Mouse (Mus musculus) hindbrain, embryonic 14.5 days (tissue): ENCODE results near the gene Fgfr2. TPM values are rescaled to one million over a fixed set of nuclear protein-coding genes. Genes with fewer than 3 reads are reported as not detected.

Experiments used
- ATAC-seq: fragments of 200-750 bp; cut with Nextera tagmentation; 2 replicates; pipeline ENCODE4 v1.8.0; 2017; ENCODE audit warnings: moderate number of reproducible peaks, mild to moderate bottlenecking, moderate TSS enrichment, moderate library complexity; ENCODE audit not compliant: low FRiP score
- DNase-seq: peaks from one replicate; pipeline ENCODE4 v3.0.0-alpha.2; 2015; ENCODE audit warnings: low spot score
- H3K27ac ChIP-seq: fragments of 300-500 bp; sonication (generic); 2 replicates; pipeline ENCODE4 v1.5.1; 2014; ENCODE audit warnings: mild to moderate bottlenecking, moderate library complexity
- H3K27me3 ChIP-seq: fragments of 300-500 bp; sonication (generic); 2 replicates; pipeline ENCODE4 v1.6.1; 2014; ENCODE audit warnings: mild to moderate bottlenecking, low read length, mixed read lengths; ENCODE audit not compliant: control insufficient read depth, insufficient read depth
- H3K36me3 ChIP-seq: fragments of 300-500 bp; sonication (generic); replicated peaks from 2 replicates; pipeline ENCODE4 v1.6.1; 2014; ENCODE audit not compliant: control insufficient read depth, insufficient read depth
- H3K4me1 ChIP-seq: fragments of 300-500 bp; sonication (generic); replicated peaks from 2 replicates; pipeline ENCODE4 v1.6.1; 2014; ENCODE audit warnings: antibody characterized with exemption, low read length, mixed read lengths; ENCODE audit not compliant: control insufficient read depth, insufficient read depth
- H3K4me2 ChIP-seq: fragments of 300-500 bp; sonication (generic); replicated peaks from 2 replicates; pipeline ENCODE4 v1.6.1; 2014; ENCODE audit warnings: mild to moderate bottlenecking, moderate library complexity
- H3K4me3 ChIP-seq: fragments of 300-500 bp; sonication (generic); replicated peaks from 2 replicates; pipeline ENCODE4 v1.5.1; 2014; ENCODE audit warnings: mild to moderate bottlenecking, low read length
- H3K9ac ChIP-seq: fragments of 300-500 bp; sonication (generic); 2 replicates; pipeline ENCODE4 v1.6.1; 2014
- H3K9me3 ChIP-seq: fragments of 300-500 bp; sonication (generic); 2 replicates; pipeline ENCODE4 v1.6.1; 2016; ENCODE audit warnings: low read length; ENCODE audit not compliant: control insufficient read depth
- WGBS: fragments of 180-500 bp; shearing (Covaris S2); extraction: QIAGEN DNeasy Blood & Tissue Kit; methylation state at CpG from one replicate; pipeline ENCODE4 v1.1.7; 2014; 5-methylcytosine and 5-hydroxymethylcytosine counted together
- polyA plus RNA-seq: library from polyadenylated mRNA; unstranded; fragments of >200 nt; fragmentation: Nextera tagmentation; extraction: Ambion mirVana; gene quantifications from 2 replicates; pipeline ENCODE4 v1.2.1, GENCODE M21; 2014

Gene Fgfr2
- polyA plus RNA-seq, 1 experiment from 2014 or later: 43.5 TPM

DNA sequence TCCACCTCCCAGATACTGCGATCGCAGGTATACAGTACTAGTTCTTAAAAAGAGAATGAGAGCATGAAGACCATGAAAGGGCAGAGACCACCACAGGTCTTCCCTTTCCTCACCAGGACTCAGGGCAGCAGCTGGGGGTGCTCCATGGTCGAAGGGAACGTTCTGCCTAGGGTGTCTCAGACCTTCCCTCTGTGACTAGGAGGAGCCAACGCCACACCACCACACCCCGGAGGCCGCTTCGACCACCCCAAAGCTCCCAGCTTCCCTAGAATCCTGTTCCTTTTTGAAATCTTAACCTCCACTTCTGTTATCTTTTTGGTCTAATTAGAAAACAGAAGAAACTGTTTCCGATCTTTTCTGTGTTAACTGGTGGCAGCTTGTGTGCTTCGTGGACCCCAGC is 347.2 kb downstream of the Fgfr2 start:
- Histone ChIP-seq H3K9ac (no peak overlapping the region), H3K9me3 (no peaks in the 10 kb centered on the region), H3K27ac (no peak overlapping the region), H3K36me3 (peaks cover 26% of the 10 kb centered on the region; the same call in 1 of the 2 replicates), H3K4me2 (no peak overlapping the region), H3K4me3 (no peak overlapping the region), H3K4me1 (peaks cover 11% of the 10 kb centered on the region), H3K27me3 (no peaks in the 10 kb centered on the region)
- DNase-seq (no peak), ATAC-seq (no peak)
- WGBS: 93% methylated on average over 10 of the region's 10 CpGs

DNA sequence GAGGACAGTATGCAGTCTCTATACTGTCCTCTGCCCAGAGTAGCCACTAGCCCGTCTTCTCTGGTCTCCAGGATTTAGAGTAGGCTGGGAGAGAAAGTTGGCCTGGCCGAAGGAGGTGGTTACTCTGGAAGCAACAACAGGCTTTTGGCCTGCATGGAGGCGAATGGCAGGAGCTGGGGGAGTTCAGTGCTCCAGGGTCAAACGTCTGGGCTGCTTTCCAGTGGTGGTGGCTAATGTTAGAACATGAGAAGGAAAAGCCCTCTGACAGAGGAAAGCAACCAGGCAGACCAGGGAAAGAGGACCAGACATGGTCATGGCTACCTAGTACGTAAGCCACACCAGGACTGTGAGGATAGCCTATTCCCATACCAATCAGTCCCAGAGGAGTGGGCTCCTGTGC is 347.8 kb downstream of the Fgfr2 start:
- WGBS: 92% methylated on average over 5 of the region's 5 CpGs

DNA sequence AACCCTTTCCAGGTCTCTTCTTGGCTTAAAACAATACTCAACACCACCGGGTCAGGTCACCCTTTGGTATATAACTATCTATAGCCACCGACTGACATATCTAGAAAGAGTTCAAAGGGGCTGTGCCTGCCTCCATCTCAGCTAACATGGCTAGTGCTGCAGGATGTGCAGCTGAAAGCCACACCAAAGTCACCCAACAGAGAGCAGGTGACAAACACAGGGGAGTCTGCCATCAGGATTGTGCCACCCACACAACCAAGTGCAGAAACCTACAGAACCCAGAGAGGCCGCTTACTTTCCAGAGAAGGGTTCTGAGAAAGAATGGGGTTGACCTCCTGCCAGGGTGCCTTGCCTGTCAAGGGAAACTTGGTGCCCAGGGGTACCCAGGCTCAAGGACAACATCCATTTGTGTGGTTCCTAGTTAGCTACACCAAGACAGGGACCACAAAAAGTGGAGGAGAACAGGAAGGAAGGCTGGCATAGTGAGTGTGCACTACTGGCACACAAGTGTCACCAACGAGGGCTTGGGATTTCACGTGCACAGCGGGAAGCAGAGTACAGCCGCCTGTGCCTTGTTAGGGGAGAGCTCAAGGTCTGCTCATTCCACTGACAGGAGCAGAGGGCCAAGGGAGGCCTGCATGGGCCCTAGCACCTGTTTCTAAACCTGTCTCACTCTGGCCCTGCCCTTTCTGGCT is 350.0 kb downstream of the Fgfr2 start:
- ATAC-seq (no peak), DNase-seq (no peak)
- no peak overlapping the region for H3K27ac ChIP-seq
- no peaks in the 10 kb centered on the region for H3K9me3 ChIP-seq
- H3K4me1 ChIP-seq: peaks cover under 1% of the 10 kb centered on the region
- H3K9ac ChIP-seq: no peak overlapping the region
- WGBS: 91% methylated on average over 7 of the region's 7 CpGs
- H3K27me3 ChIP-seq: no peaks in the 10 kb centered on the region
- peaks cover 19% of the 10 kb centered on the region; the same call in 1 of the 2 replicates for H3K36me3 ChIP-seq
- no peak overlapping the region for H3K4me2 ChIP-seq
- H3K4me3 ChIP-seq: no peak overlapping the region

More for the DNA sequence above, 347.8 kb downstream of the Fgfr2 start:
- Histone ChIP-seq H3K36me3 (peaks cover 26% of the 10 kb centered on the region; the same call in 1 of the 2 replicates), H3K27me3 (no peaks in the 10 kb centered on the region), H3K4me1 (peaks cover 5% of the 10 kb centered on the region), H3K4me2 (no peak overlapping the region), H3K9ac (no peak overlapping the region), H3K27ac (no peak overlapping the region), H3K4me3 (no peak overlapping the region), H3K9me3 (no peaks in the 10 kb centered on the region)
- ATAC-seq (no peak), DNase-seq (no peak)

DNA sequence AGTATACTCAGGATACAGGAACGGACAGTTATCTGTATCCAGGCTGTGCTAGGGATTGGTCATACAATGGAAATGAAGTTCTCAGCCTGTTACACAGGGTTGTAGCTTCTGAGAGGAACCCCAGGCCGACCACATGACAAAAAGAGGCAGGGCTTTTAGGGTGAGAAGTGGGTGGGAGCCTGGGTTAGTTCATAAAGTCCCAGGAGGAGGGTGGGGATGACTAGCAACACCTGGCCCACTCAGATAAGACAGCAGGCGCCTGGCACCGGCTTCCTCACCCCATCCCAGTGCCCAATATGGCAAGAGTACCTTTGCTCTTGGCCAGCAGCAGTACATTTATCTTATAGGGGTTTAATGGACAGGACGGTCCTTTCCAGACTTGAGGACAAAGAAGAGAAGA is 350.7 kb downstream of the Fgfr2 start:
- ATAC-seq (no peak), DNase-seq (no peak)
- H3K4me1 ChIP-seq: peaks cover 8% of the 10 kb centered on the region
- H3K9me3 ChIP-seq: no peaks in the 10 kb centered on the region
- WGBS: 89% methylated on average over 5 of the region's 5 CpGs
- no peak overlapping the region for H3K4me3 ChIP-seq
- H3K27ac ChIP-seq: no peak overlapping the region
- H3K36me3 ChIP-seq: peaks cover 12% of the 10 kb centered on the region; the same call in 1 of the 2 replicates
- no peaks in the 10 kb centered on the region for H3K27me3 ChIP-seq
- no peak overlapping the region for H3K4me2 ChIP-seq
- H3K9ac ChIP-seq: no peak overlapping the region

DNA sequence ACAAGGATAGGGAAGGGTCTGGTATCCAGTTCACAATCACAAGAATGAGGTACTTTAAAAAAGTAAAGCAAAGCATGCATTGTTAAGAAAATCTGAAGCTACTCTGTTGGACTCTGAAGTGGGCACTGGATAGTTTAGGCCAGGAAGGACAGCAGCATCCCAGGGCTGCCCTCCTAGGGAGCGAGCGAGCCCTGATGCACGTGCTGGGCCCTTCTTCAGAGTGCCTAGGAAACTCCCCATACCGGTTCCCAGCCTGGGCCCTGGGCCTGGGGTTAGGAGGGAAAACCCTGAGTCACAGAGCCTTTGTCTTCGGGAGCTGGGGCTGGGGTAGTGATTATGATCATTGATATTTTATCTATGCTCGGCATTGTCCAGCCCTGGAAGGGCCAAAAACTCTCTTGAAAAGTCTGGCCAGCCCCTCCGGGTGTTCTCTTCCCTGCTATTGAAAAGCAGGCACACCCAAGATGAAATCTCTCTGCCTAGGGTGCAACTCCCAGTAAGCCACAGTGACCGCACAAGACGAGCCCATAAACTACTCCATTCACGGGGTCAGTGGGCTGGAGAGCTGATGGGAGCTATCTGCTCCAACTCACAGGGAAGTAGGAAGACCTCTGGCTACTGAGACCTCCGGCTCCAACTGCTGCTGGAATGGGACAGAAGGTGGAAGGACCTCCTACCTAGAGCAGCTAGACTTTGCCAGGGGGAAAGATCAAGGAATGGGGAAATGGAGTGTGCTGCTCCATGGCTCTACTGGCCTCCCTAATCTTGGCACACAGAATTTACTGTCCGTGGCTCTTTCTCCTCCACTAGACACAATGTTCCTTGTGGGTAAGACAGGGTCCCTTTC is 354.4 kb downstream of the Fgfr2 start:
- Histone ChIP-seq H3K4me3 (no peak overlapping the region), H3K27me3 (no peaks in the 10 kb centered on the region), H3K9ac (no peak overlapping the region), H3K36me3 (no peaks in the 10 kb centered on the region), H3K27ac (no peak overlapping the region), H3K4me1 (peaks cover 27% of the 10 kb centered on the region), H3K9me3 (no peaks in the 10 kb centered on the region), H3K4me2 (no peak overlapping the region)
- 86% methylated on average over 12 of the region's 12 CpGs for WGBS
- DNase-seq (no peak), ATAC-seq (no peak)

DNA sequence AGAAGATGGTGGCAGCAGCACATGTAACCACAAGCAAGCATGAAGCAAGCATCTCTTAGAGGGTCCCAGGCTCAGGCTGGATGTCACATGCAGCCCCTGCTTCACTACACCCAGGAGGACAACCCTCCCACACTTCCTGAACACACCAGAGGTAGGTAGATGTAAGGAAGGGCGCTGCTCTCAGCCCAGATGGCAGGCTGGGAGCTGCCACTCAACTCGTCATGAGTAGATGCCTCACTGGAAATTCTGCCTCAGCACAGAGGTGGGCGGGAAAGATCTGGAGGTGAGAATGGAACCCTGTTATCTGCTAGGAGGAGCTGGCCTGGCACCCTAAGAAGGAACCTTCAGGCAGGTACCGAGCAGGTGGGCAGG is 355.2 kb downstream of the Fgfr2 start:
- H3K4me1 ChIP-seq: peaks cover 27% of the 10 kb centered on the region
- H3K36me3 ChIP-seq: no peaks in the 10 kb centered on the region
- DNase-seq (no peak), ATAC-seq (no peak)
- 84% methylated on average over 4 of the region's 4 CpGs for WGBS
- no peak overlapping the region for H3K9ac ChIP-seq
- H3K4me2 ChIP-seq: no peak overlapping the region
- no peak overlapping the region for H3K4me3 ChIP-seq
- 0 out of 2 replicates have a peak overlapping the region, but pooled peaks have one; percentile 36 for H3K27ac ChIP-seq
- H3K9me3 ChIP-seq: no peaks in the 10 kb centered on the region
- H3K27me3 ChIP-seq: no peaks in the 10 kb centered on the region

DNA sequence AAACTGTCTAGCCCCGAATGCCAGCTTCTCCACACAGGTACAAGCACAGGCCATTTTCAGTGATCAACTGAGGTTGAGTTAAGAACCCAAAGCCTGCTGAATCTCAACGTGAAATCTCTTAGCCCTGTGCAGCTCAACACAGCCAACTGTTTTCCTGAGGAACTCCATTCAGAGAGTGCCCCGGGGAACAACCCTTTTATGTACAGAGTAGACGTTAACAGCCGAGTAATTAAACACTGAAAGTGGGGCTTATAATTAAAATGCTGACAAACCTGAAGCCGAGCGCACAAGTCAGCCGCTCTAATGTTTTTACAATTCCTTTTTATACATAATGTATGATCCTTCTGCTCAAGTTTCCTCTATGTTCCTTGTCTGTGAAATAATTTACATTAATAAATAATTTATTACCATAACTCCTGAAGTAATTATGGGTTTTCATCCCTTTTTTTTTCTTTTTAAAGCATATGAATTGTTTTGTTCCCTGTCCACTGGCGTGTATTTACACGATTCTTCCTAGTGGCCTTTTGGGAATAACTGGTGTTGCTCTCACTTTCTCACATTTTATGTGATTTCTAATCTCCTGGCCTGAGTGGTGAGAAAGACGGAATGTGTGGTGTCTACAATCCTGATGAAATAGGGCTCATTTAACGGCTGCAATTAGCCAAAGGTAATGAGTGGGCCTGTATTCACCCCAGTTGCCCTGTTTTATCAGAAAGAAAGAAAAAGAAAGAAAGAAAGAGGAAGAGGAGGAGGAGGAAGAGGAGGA is 355.7 kb downstream of the Fgfr2 start:
- peak overlapping the region; percentile 65 for H3K27ac ChIP-seq
- ATAC-seq: no peak

DNA sequence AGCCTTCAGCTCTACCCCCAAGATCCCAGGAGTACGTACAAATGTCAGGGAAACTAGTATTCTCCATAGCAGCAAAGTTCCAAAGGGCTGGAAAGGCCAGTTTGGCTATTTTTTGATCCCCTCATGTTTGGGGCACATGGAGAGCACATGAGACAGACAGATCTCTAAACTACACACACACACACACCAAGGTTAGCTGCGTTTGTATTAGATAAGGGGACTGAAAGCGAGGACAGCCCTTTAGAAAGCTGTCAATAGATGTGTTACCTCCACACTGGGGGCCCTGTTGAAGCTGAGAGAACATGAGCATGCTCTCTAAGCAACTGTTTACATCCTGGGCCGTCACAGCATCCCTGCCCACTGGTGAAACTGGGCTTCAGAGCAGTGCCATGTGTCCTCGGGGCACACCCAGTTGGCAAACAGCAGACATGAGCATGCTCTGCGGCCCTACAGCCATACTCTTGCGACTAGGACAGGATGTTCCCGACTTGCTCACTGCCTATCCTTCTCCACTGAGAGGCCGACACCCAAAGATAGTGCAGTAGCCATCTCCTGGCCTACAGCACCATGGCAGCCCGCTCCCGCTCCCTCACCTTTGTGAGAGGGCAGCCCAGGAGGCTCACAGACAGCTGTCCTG is 356.8 kb downstream of the Fgfr2 start:
- no peaks in the 10 kb centered on the region for H3K36me3 ChIP-seq
- no peak overlapping the region for H3K4me2 ChIP-seq
- H3K9me3 ChIP-seq: no peaks in the 10 kb centered on the region
- WGBS: 80% methylated on average over 11 of the region's 11 CpGs
- no peaks in the 10 kb centered on the region for H3K27me3 ChIP-seq
- peak overlapping the region; percentile 65 for H3K27ac ChIP-seq
- ATAC-seq (no peak), DNase-seq (no peak)
- H3K4me1 ChIP-seq: peaks cover 27% of the 10 kb centered on the region
- H3K4me3 ChIP-seq: no peak overlapping the region
- no peak overlapping the region for H3K9ac ChIP-seq

More for the DNA sequence above, 355.7 kb downstream of the Fgfr2 start:
- no peaks in the 10 kb centered on the region for H3K27me3 ChIP-seq
- peak; percentile 54 for DNase-seq
- H3K4me2 ChIP-seq: no peak overlapping the region
- no peaks in the 10 kb centered on the region for H3K9me3 ChIP-seq
- H3K9ac ChIP-seq: no peak overlapping the region
- H3K4me1 ChIP-seq: peaks cover 27% of the 10 kb centered on the region
- no peaks in the 10 kb centered on the region for H3K36me3 ChIP-seq
- WGBS: 24% methylated on average over 12 of the region's 12 CpGs
- no peak overlapping the region for H3K4me3 ChIP-seq
